8 mouse cellular contexts compared by ENCODE assay signal in genomic region chr16:17127292-17127691, GRCm38 (mm10). TPM values are rescaled to one million over a fixed set of nuclear protein-coding genes. Genes with fewer than 3 reads are reported as not detected.
DNase-seq lines count a peak whose midpoint lies in the region; ATAC-seq and TF ChIP-seq lines count a peak whose summit lies in the region.
"Had no signal": no experiment of that assay in that cellular context is flagged by ENCODE, and none has a peak within 500 bp of the region (broad histone marks: within the 10 kb centered on the region; RNA-seq: fewer than 3 reads in every experiment).

No protein-coding gene starts in this region.

- TF ChIP-seq CTCF in E14TG2a.4 (conservative IDR thresholded peaks at IDR 0.05; ENCODE audit: low read length), result peak; percentile 69
- TF ChIP-seq CTCF in kidney, postnatal 0 days (IDR thresholded peaks at IDR 0.05; ENCODE audit: low read depth), result peak; percentile 74

- peaks cover 14% of the 10 kb centered on the region for H3K27me3 ChIP-seq in E14TG2a.4 (ENCODE audit: insufficient read depth, low read length)
- no peaks in the 10 kb centered on the region for H3K27me3 ChIP-seq in kidney, postnatal 0 days (ENCODE audit: insufficient read depth, low read length)
- H3K27me3 ChIP-seq: limb, embryonic 13.5 days had no signal

- ATAC-seq in kidney, postnatal 0 days (replicated peaks; ENCODE audit: low FRiP score, low read depth), result no peak
- no peak for ATAC-seq in inflammation-experienced regulatory T-cells, adult 6 months

- no peak overlapping the region for H3K27ac ChIP-seq in kidney, postnatal 0 days
- H3K27ac ChIP-seq: limb, embryonic 13.5 days had no signal

- H3K4me1 ChIP-seq in E14TG2a.4 (replicated peaks; ENCODE audit: low read depth, low read length), result peaks cover 42% of the 10 kb centered on the region
- peaks cover 14% of the 10 kb centered on the region; the same call in 1 of the 2 replicates for H3K4me1 ChIP-seq in kidney, postnatal 0 days (replicated peaks; ENCODE audit: insufficient read depth, low read length)

- H3K4me3 ChIP-seq in E14TG2a.4 (replicated peaks; ENCODE audit: low read length), result no peak overlapping the region
- H3K4me3 ChIP-seq in kidney, postnatal 0 days (replicated peaks; ENCODE audit: low read depth, low read length), result no peak overlapping the region
- H3K4me3 ChIP-seq: limb, embryonic 13.5 days had no signal

- H3K9ac ChIP-seq in kidney, postnatal 0 days (ENCODE audit: low read depth, low read length), result no peak overlapping the region
- H3K9ac ChIP-seq: limb, embryonic 13.5 days had no signal

- H3K9me3 ChIP-seq in E14TG2a.4 (ENCODE audit: low read length), result no peaks in the 10 kb centered on the region
- H3K9me3 ChIP-seq in kidney, postnatal 0 days (replicated peaks; ENCODE audit: low read length), result no peaks in the 10 kb centered on the region
- H3K9me3 ChIP-seq: limb, embryonic 13.5 days had no signal

- peak; percentile 55 for DNase-seq in layer of hippocampus, adult 11-12 months (ENCODE audit: low spot score)
- no peak for DNase-seq in layer of hippocampus, adult 9-10 months (ENCODE audit: low spot score)
- peak; percentile 72 for DNase-seq in adrenal gland, postnatal 14 days
- DNase-seq in kidney, postnatal 0 days (ENCODE audit: low spot score), result peak; percentile 54
- DNase-seq in mesoderm, embryonic 11.5 days (ENCODE audit: low read depth, low spot score), result peak; percentile 35

- WGBS in kidney, postnatal 0 days, result 93% methylated on average over 1 of the region's 1 CpGs

- H3K36me3 ChIP-seq in E14TG2a.4 (ENCODE audit: insufficient read depth, low read length), result peaks cover 28% of the 10 kb centered on the region
- H3K36me3 ChIP-seq in kidney, postnatal 0 days (ENCODE audit: insufficient read depth, low read length), result no peaks in the 10 kb centered on the region

- H3K4me2 ChIP-seq in kidney, postnatal 0 days (ENCODE audit: low read length), result no peak overlapping the region
- H3K4me2 ChIP-seq: limb, embryonic 13.5 days had no signal

RNA-seq across cellular contexts. Expression of gene 2610318N02Rik, which starts 2.3 kb away (rescaled TPM):
- 2.4 and 3.5 TPM in 2 replicates for total RNA-seq in adrenal gland, postnatal 14 days (2021)
- 16.9 and 17.5 TPM in 2 replicates for polyA plus RNA-seq in kidney, postnatal 0 days (2015; fragmentation: Nextera tagmentation; extraction: Ambion mirVana)
- polyA plus RNA-seq in inflammation-experienced regulatory T-cells, adult 6 months (2017; shearing (Covaris generic)), result 10 to 100 TPM in 1 of 3 experiments, 1 to 10 TPM in 2; 3.4 to 26.3 (median 5.8) TPM

RNA-seq across cellular contexts. Expression of gene Sdf2l1, which starts 4.9 kb away (rescaled TPM):
- 21.0 and 23.8 TPM in 2 replicates for total RNA-seq in adrenal gland, postnatal 14 days (2021)
- polyA plus RNA-seq in kidney, postnatal 0 days (2015; fragmentation: Nextera tagmentation; extraction: Ambion mirVana), result 46.1 and 47.0 TPM in 2 replicates
- 10 to 100 TPM; 17.5 to 69.8 (median 18.3) TPM for polyA plus RNA-seq in inflammation-experienced regulatory T-cells, adult 6 months (2017; shearing (Covaris generic))

RNA-seq across cellular contexts. Expression of gene Ppil2, which starts 16.2 kb away (rescaled TPM):
- total RNA-seq in adrenal gland, postnatal 14 days (2021), result 84.2 and 97.6 TPM in 2 replicates
- polyA plus RNA-seq in kidney, postnatal 0 days (2015; fragmentation: Nextera tagmentation; extraction: Ambion mirVana), result 101 and 111 TPM in 2 replicates
- polyA plus RNA-seq in inflammation-experienced regulatory T-cells, adult 6 months (2017; shearing (Covaris generic)), result 100 to 1,000 TPM; 205 to 233 (median 224) TPM

RNA-seq across cellular contexts. Expression of gene Ydjc, which starts 17.1 kb away (rescaled TPM):
- total RNA-seq in adrenal gland, postnatal 14 days (2021), result 3.4 and 4.1 TPM in 2 replicates
- 9.0 and 9.1 TPM in 2 replicates for polyA plus RNA-seq in kidney, postnatal 0 days (2015; fragmentation: Nextera tagmentation; extraction: Ambion mirVana)
- polyA plus RNA-seq in inflammation-experienced regulatory T-cells, adult 6 months (2017; shearing (Covaris generic)), result 10 to 100 TPM in 1 of 3 experiments, 1 to 10 TPM in 2; 5.3 to 11.5 (median 7.4) TPM

RNA-seq across cellular contexts. Expression of gene Ccdc116, which starts 19.7 kb away (rescaled TPM):
- 0.45 TPM in 1 of 2 replicates, not detected in the other for total RNA-seq in adrenal gland, postnatal 14 days (2021)
- polyA plus RNA-seq in kidney, postnatal 0 days (2015; fragmentation: Nextera tagmentation; extraction: Ambion mirVana), result 0.26 and 0.34 TPM in 2 replicates
- 1 to 10 TPM in 1 of 3 experiments, under 1 TPM in 2; 0.57 to 1.1 (median 0.70) TPM for polyA plus RNA-seq in inflammation-experienced regulatory T-cells, adult 6 months (2017; shearing (Covaris generic))
